Mouse (Mus musculus) kidney, postnatal 4 days (tissue): ENCODE results near the gene Mcm2.

Source experiments
- DNase-seq, 2 experiments: peaks; one replicate each; pipeline ENCODE4 v3.0.0; 2021; ENCODE audit warnings: mixed read lengths in 2 of 2

Mcm2 gene

GRCm38 (mm10) chr6:88886417-88886967, 12.1 kb downstream of the Mcm2 start:
- no peak for DNase-seq

GRCm38 (mm10) chr6:88885644-88886416, 12.8 kb downstream of the Mcm2 start:
- DNase-seq = no peak

- no peak for DNase-seq
These were observed 13.9 kb downstream of the Mcm2 start for GRCm38 (mm10) chr6:88884690-88885089.

- no peak for DNase-seq
These were observed 14.4 kb downstream of the Mcm2 start for GRCm38 (mm10) chr6:88884195-88884594.

GRCm38 (mm10) chr6:88881334-88881733, 17.2 kb downstream of the Mcm2 start:
- DNase-seq = no peak

- no peak for DNase-seq
These were observed 19.1 kb downstream of the Mcm2 start for GRCm38 (mm10) chr6:88879471-88879870.

- DNase-seq = peak; percentile 88 to 92
These were observed 23.6 kb downstream of the Mcm2 start, which contains the start of gene Podxl2 for GRCm38 (mm10) chr6:88874868-88875508. Gene Podxl2, minus strand, starts transcription at chr6:88875044.

- peak; percentile 44 to 57 for DNase-seq
These were observed 24.4 kb downstream of the Mcm2 start for GRCm38 (mm10) chr6:88873965-88874867.

- no peak for DNase-seq
These were observed 25.8 kb downstream of the Mcm2 start for GRCm38 (mm10) chr6:88872811-88873210.

- no peak for DNase-seq
These were observed 27.0 kb downstream of the Mcm2 start for GRCm38 (mm10) chr6:88871546-88871945.

- DNase-seq = no peak
These were observed 28.0 kb downstream of the Mcm2 start for GRCm38 (mm10) chr6:88870594-88870993.

GRCm38 (mm10) chr6:88869459-88869858, 29.1 kb downstream of the Mcm2 start:
- no peak for DNase-seq

- no peak for DNase-seq
These were observed 32.9 kb downstream of the Mcm2 start for GRCm38 (mm10) chr6:88865704-88866103.

GRCm38 (mm10) chr6:88860914-88861313, 37.7 kb downstream of the Mcm2 start:
- DNase-seq = peak in 1 of 2 experiments; percentile 51

GRCm38 (mm10) chr6:88858341-88858740, 40.2 kb downstream of the Mcm2 start:
- no peak for DNase-seq

- no peak for DNase-seq
These were observed 40.8 kb downstream of the Mcm2 start for GRCm38 (mm10) chr6:88857830-88858229.

- DNase-seq = peak; percentile 55 to 74
These were observed 41.3 kb downstream of the Mcm2 start for GRCm38 (mm10) chr6:88857249-88857648.

GRCm38 (mm10) chr6:88855636-88856035, 42.9 kb downstream of the Mcm2 start:
- DNase-seq = peak; percentile 55 to 67

- no peak for DNase-seq
These were observed 44.1 kb downstream of the Mcm2 start for GRCm38 (mm10) chr6:88854509-88854908.

- no peak for DNase-seq
These were observed 48.5 kb downstream of the Mcm2 start for GRCm38 (mm10) chr6:88850034-88850433.

- peak in 1 of 2 experiments; percentile 52 for DNase-seq
These were observed 49.3 kb downstream of the Mcm2 start for GRCm38 (mm10) chr6:88849270-88849669.

GRCm38 (mm10) chr6:88847571-88847970, 51.0 kb downstream of the Mcm2 start:
- DNase-seq = no peak
